ENCODE assay signal across 15 mouse cellular contexts in genomic region chr9:21683897-21684296, GRCm38 (mm10).
"Had no signal": no experiment of that assay in that cellular context is flagged by ENCODE, and none has a peak within 500 bp of the region (broad histone marks: within the 10 kb centered on the region; RNA-seq: fewer than 3 reads in every experiment).

No protein-coding gene starts in this region.

- H3K27ac ChIP-seq: kidney, postnatal 0 days; limb, embryonic 15.5 days; liver, embryonic 13.5 days; lung, embryonic 15.5 days; midbrain, embryonic 12.5 days; neural tube, embryonic 13.5 days had no signal

- H3K4me3 ChIP-seq: limb, embryonic 15.5 days; liver, embryonic 13.5 days; lung, embryonic 15.5 days; midbrain, embryonic 12.5 days; neural tube, embryonic 13.5 days had no signal

- H3K9me3 ChIP-seq: limb, embryonic 15.5 days; liver, embryonic 13.5 days; lung, embryonic 15.5 days; midbrain, embryonic 12.5 days; neural tube, embryonic 13.5 days had no signal

- H3K9ac ChIP-seq: limb, embryonic 15.5 days; liver, embryonic 13.5 days; liver, postnatal 0 days; lung, embryonic 15.5 days; midbrain, embryonic 12.5 days; neural tube, embryonic 13.5 days had no signal

- DNase-seq: kidney, adult 11 months; kidney, adult 9 months; kidney, postnatal 36 days; layer of hippocampus, postnatal 36 days; liver, embryonic 13.5 days; liver, postnatal 0 days; retina, postnatal 1 day; thymus, adult 2 months; thymus, postnatal 36 days had no signal

- H3K4me2 ChIP-seq: limb, embryonic 15.5 days; liver, embryonic 13.5 days; lung, embryonic 15.5 days; midbrain, embryonic 12.5 days; neural tube, embryonic 13.5 days had no signal

- H3K27me3 ChIP-seq: limb, embryonic 15.5 days; liver, embryonic 13.5 days; lung, embryonic 15.5 days; midbrain, embryonic 12.5 days; neural tube, embryonic 13.5 days had no signal

- ATAC-seq: liver, postnatal 0 days; midbrain, embryonic 16.5 days had no signal

- H3K4me1 ChIP-seq: limb, embryonic 15.5 days; lung, embryonic 15.5 days; midbrain, embryonic 12.5 days; neural tube, embryonic 13.5 days had no signal
